Mouse (Mus musculus): ENCODE data around the gene Zscan5b.
"Not testable (repeated sequence)": the region's sequence is repeated elsewhere in the genome, so short reads cannot be mapped to it uniquely, and the experiment has no call there.

Gene Zscan5b

DNA sequence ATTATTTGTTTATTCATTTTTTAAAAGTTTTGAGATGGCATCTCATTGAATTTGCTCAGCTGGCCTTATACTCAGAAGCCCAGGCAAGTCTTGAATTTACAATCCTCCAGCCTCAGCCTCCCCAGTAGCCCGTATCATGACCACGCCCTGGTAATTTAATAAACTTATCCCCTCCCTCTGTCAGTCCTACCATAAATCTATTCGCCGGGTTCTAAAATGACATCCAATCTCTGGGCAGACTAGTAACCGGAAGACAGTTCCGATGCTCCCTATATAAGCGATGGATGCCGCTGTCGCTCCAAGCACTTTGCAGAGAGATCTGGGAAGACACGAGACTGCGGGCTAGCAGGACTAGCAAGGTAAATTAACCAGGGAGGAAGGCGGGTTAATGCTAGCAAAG is at the start of gene Zscan5b:
Gene Zscan5b (plus strand): TSS at position 301 of the 400 bp plus-strand sequence.
- no peak for DNase-seq (ENCODE audit: low spot score)

DNA sequence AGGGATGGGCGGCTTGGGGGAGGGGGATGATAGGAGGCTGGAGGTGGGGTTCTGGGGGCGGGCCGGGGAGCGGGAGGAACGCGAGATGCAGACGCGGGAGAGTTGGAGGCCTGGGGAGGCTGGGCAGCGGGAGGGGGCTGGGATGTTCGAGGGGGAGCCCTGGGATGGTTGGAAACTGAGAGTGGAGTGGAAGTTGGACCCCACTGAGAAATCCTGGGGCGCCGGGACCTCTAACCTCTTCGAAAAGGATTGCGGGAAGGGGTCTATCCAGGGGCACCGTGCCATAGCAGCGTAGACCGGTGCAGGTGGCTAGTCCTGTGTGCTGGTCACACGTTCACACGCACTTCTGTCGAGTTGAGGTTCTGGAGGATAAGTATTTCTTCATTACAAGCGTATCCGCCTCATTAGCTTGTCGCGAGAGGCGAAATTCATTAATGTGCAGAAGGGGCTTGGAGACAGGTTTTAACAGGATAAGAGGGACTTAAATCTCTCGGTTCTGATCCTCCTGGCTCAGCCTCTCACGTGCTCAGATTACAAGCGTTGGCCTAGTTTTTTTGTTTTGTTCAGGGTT is 49.3 kb upstream of the Zscan5b start:
- DNase-seq (ENCODE audit: low spot score), result peak; percentile 16

DNA sequence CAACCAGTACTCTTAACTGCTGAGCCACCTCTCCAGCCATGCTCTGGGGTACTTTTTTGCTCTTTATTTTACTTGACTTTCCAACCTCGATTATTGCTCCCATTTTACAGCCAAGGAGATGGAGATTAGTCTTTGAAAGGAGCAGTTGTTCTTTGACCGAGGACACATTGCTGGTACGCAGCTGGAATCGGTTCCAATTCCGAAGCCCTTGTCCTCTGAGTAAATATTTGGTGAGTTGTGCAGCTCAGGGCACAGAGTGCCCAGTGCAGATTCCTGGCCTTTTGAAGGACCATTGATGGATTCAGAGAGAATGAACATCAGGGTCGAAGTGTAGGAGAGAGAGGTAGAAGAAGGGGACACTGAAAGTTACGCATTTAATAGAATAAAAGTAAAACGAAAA is 48.2 kb upstream of the Zscan5b start:
- DNase-seq (ENCODE audit: low spot score), result no peak

DNA sequence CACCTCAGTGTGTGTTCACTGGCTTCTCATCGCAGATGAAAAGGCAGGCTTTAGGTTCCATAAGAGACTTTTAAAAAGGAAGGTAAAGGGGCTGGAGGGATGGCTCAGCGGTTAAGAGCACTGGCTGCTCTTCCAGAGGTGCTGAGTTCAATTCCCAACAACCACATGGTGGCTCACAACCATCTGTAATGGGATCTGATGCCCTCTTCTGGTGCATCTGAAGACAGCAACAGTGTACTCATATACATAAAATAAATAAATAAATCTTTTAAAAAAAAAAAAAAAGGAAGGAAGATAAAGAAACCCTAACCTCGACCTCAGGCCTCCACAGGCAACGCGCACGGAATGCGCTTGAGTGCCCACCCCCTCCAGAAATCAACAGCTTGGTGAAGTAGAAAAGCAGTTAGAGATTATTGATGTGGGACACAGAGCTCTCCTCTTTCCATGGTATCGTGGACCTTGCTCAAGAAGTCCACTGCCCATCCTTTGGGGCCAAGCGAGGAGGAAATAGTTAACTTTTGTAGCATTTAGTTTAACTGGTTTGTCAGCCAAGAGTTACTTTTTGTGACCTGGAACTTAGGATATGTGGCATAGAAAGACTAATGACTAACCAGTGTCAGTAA is 47.6 kb upstream of the Zscan5b start:
- DNase-seq (ENCODE audit: low spot score), result not testable (repeated sequence)

DNA sequence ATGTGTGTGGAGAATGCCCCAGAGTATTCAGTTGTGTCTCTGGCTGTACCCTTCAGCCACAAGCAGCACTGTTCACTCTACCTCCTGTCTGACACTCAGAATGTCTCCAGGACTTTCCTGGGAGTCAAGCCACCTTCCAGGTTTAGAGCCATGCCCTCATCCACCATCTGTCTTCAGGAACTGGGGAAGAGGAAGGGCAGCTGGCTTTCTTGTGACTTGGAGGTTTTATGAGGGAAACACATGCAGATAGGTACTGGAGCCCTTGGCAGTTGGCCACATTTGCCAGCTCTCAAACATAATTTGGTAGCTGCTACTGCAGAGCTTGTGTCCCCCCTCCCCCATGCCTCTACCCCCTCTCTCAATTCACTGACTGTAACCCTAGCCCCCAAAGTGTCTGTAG is 43.1 kb upstream of the Zscan5b start:
- no peak for DNase-seq (ENCODE audit: low spot score)

DNA sequence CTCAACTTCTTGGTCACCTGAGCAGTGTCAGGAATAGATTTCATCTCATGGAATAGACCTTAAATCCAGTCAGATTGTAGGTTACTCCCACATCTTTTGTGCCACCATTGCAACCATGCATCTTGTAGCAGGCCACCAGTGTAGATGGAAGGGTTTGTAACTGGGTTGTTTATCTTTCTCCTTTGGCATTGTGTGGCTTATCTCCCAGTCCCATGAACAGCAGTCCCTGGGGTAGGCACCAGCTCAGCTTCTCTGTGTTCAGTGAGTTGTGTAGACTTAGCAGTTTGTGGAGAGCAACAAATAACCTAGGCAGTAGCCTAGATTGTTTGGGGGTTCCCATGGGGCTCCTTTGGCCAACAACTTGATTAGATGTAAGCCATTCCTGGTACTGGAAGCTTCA is 39.2 kb upstream of the Zscan5b start:
- DNase-seq (ENCODE audit: low spot score), result no peak

DNA sequence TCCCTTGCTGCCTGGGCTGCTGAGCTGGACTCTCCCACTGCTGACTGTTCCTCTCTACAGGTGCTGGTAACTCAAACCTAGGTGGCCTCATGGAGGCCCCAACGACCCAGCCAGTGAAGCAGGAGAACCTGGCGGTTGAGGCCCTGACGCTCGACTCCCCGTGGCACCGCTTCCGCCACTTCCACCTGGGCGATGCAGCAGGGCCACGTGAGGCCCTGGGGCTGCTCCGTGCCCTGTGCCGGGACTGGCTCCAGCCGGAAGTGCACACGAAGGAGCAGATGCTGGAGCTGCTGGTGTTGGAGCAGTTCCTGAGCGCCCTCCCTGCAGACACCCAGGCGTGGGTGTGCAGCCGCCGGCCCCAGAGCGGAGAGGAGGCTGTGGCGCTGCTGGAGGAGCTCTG is 38.3 kb upstream of the Zscan5b start:
- DNase-seq (ENCODE audit: low spot score), result no peak

DNA sequence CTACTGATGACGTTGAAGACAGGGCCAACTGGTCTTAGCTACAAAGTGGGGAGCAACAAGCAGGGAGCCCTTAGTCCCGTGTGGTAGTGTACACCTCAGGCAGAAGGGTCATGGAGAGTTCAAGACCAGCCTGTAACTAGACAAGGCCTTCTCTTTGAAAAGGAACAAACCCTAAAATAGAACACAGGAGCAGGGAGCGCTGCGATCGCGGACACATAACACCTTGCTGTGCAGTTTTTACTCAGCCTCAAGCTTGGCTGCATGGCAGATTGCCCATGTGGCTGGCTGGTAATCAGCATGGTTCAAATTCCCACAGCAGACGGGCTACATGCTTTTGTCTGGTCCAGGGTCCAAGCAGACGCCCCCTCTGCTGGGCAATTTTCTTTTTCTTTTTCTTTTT is 37.6 kb upstream of the Zscan5b start:
- no peak for DNase-seq (ENCODE audit: low spot score)

DNA sequence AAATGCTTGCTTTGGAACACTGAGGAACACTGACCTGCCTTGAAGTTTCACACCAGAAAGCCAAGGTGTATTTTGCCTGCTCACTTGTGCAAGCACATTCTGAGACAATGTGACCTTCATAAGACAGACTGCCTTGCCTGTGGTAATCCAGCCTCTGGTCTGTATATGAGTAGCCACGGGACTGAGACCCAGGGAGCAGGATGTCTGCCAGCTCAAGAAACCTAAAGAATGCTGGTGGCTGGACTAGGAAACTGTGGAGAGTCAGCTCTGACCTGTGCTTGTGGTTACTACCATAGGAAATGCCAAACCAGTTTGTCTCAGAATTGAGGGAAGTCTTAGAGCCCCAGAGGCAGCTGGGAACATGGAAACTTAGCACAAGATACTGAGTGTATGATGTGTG is 36.7 kb upstream of the Zscan5b start:
- no peak for DNase-seq (ENCODE audit: low spot score)

DNA sequence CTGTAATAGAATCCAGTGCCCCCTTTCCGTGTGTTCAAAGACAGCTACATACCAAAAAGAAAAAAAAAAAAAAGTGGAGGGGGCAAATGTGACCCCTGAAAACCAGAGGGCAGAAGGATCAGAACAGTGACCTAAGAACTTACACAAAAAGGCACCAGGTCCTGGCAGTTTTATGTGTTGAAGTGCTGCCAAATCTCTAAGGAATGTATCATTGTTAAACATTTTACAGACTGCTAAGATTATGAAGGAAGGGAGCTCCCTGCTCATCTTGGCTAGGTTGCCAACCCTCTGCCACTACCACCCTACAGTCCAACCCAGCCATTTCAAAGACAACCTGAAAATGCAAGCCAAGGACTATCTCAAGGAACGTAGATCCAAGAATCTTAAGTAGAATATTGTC is 35.9 kb upstream of the Zscan5b start:
- no peak for DNase-seq (ENCODE audit: low spot score)

DNA sequence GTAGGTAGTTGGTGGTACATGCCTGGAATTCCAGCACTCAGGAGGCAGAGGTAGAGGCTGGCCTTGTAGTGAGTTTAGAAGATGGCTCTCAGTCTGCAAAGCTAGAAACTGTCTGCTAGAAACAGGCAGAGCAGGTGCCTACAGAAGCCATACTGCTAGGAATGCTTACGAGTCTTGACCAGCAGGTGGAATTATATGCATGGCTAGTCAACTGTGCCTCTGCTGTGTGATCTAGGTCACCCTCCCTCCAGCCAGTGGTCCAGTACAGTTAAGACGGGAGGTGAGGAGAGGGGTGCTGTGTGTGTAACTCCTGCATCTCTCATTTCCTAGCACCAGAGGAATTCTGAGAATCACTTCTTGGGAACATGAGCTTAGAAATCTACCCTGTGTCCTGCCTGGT is 35.3 kb upstream of the Zscan5b start:
- no peak for DNase-seq (ENCODE audit: low spot score)

DNA sequence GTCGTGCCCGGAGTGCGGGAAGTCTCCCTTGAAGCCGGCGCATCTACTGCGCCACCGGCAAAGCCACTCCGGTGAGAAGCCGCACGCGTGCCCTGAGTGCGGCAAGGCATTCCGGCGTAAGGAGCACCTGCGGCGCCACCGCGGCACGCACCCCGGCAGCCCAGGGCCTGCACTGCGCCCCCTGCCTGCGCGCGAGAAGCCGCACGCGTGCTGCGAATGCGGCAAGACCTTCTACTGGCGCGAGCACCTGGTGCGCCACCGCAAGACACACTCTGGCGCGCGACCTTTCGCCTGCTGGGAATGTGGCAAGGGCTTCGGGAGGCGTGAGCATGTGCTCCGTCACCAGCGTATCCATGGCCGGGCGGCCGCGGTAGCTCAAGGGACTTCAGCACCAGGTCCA is 32.5 kb upstream of the Zscan5b start:
- no peak for DNase-seq (ENCODE audit: low spot score)

DNA sequence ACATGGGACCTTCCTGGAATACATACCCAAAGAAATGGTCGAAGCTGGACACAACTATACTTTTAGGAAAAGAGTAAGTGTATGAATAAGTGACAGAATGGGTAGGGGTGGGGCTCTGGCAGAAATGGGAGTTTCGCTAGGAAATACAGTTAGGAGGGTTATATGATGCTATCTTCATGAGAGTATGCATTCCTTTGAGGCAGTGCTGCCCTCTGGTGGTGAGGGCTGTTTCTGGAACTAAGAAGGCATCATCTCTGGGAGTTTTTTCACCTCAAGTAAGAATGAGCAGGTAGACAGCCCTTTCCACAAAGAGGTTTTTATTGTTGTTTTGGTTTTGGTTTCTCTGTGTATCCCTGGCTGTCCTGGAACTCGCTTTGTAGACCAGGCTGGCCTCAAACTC is 30.7 kb upstream of the Zscan5b start:
- peak; percentile 28 for DNase-seq (ENCODE audit: low spot score)

DNA sequence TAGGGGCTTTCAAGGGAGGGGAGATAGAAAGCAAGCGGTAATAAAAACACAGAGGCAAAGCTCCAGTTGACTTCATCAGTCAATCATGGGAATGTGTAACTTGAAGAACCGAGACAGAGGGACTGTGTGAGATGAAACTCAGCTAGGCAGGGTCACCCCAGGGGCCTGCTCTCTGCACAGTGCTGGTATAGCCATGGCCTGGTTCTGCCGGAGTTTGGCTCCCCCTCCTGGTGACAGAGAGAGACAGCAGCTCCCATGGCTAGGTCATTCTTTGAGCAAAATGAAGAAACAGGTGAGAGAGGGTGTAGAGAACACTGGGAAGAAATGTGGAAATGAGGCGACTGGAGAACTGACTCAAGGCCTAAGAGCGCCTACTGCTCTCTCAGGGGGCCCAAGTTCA is 27.9 kb upstream of the Zscan5b start:
- no peak for DNase-seq (ENCODE audit: low spot score)

DNA sequence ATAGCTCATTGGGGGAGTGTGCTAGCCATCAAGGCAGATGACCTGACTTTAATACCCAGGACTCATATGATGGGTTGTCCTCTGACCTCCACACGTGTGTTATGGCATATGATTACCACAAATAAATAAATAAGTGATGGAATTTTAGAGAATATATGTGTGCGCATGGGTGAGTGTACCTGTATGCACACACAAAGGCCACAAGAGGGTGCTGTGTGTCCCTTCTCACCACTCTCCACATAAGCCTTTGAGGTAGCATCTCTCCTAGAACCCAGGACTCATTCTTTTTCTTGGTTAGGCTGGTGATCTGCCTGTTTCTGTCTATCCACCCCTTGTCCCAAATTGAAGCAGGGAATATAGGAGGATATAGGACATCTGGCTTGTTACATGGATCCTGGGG is 26.3 kb upstream of the Zscan5b start:
- no peak for DNase-seq (ENCODE audit: low spot score)

DNA sequence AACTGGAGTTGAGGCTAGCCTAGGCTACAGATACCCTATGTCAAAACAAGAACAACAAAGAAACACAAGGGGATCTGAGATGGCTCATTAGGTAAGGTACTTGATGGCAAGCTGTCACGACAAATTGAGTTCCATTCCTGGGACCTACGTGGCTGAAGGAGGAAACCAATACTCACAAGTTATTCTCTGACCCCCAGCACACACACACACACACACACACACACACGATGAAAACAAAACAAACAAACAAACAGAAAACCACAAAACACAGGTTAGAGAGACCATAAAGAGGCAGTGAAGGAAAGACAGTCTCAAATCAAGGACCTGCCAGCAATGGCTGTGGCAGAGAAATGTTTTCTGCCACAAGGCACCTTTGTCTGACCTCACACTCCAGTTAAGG is 25.3 kb upstream of the Zscan5b start, which contains the start of gene Galp:
Gene Galp (plus strand): TSS at position 301 of the 400 bp plus-strand sequence.
- no peak for DNase-seq (ENCODE audit: low spot score)

DNA sequence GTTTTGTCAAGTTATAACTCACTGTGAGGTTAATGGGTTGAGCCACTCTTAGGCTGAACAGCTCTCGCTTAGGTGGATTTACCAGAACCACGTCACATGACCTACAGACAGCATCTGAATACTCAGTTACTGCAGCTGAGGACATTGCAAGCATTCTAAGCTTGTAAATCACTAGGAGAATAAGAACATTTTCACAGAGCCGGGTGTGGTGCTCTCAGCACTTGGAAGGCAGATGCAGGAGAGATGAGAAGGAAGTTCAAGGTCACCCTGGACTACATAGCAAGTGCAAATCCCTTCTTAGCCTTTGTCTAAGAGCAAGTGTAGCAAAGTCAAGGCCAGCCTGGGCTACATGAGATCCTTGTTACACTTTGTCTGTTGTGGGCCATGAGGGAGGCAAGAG is 17.9 kb upstream of the Zscan5b start:
- DNase-seq (ENCODE audit: low spot score), result no peak

DNA sequence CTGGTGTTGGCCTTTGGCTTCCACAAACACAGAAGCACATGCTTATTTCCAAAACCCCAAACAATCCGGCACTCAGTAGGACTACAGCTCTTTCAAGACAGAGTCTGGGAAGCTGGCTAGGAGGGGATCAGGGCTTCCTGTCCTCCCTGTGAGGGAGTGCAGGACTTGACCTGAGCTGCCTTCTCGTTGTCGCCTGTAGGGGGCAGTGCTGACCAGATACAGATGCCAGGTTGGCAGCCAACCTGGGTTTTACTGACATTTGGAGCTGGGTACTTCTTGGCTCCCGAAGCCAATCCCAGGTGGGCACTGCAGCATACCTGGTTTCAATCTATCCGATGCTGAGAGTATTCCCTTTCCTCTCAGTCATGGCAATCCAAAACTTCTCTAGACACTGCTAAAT is 8.9 kb upstream of the Zscan5b start:
- DNase-seq (ENCODE audit: low spot score), result no peak

DNA sequence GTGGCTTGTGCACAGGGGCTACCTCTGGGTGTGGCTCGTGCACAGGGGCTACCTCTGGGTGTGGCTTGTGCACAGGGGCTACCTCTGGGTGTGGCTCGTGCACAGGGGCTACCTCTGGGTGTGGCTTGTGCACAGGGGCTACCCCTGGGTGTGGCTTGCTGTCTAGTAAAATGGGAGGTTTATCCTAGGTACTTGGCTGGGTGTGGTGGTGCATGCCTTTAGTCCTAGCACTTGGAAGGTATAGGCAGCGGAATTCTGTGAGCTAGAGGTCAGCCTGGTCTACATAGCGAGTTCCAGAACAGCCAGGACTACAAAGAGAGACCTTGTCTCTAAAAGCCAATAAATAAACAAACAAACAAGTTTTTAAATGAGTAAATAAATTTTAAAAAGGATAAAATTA is 7.4 kb upstream of the Zscan5b start:
- not testable (repeated sequence) for DNase-seq (ENCODE audit: low spot score)

DNA sequence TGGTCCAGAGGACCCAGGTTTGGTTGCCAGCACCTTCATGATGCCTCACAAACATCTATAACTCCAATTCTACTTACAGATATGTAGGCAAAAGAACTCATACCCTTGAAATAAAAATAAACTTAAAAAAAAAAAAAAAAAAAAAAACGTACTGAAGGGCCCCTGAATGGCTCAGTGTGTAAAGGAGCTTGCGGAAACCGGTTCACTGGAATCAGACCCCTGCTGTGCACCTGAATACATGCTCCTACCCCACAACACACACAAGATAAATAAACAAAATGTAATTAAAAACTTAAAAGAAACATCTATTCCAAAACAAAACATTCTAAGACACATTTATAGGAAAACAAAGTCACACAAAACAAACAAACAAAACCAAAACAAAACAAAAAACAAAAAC is 1.9 kb upstream of the Zscan5b start:
- no peak for DNase-seq (ENCODE audit: low spot score)

DNA sequence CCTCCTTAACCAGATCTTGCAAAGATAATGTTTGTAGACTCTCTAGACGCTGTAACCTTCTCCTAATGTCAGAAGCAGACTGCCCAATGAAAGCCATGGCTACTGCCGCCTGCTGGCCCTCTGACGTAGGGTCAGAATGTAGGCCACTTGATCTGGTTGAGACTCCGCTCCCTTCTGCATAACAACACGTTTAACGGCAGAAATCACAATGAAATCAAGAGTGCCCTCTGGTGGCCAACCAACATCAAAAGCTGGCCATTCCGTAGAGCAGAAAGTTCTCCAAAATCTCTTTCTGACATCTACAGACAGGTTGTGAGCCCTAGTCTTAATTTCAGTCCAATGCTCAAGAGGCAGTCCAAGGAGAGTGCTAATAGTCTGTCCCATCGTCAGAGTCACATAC is 6.4 kb downstream of the Zscan5b start:
- not testable (repeated sequence) for DNase-seq (ENCODE audit: low spot score)

DNA sequence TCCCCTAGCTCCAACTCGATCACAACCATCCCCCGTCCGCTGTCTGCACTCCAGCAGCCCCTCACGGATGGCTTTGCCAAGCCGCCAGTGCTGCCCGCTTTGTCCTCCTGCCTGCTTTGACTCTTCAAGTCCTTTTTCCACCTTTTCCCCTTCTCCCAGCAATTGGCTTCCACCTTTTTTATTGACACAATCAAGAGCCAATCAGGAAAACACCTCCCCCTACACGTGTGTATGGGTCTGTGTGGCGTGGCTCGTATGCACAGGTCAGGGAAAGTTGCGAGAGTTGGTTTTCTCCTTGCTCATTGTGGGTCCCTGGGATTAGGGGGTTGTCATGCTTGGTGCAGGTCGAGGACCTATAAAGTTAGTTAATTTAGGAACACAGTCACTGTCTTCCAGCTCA is 17.7 kb downstream of the Zscan5b start:
- DNase-seq (ENCODE audit: low spot score), result no peak

DNA sequence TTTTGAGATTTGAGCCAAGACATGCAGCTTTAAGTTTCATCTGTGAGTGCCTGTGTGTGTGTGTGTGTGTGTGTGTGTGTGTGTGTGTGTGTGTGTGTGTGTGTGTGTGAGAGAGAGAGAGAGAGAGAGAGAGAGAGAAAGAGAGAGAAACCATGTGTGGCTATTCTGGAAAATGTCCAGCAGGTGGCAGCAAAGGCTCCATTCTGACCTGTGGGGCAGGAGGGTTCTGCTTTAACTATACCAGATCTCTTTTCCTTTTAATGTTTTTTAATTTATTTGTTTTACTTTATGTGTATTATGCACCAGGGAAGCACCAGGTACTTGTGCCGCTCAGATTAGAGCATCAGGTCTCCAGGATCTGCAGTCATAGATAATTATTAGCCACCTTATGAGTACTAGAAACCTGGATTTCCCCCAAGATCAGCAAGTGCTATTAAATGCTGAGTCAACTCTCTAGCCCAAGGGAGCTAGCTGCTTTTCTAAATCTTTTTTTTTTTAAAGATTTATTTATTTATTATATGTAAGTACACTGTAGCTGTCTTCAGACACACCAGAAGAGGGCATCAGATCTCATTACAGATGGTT is 18.9 kb downstream of the Zscan5b start:
- DNase-seq (ENCODE audit: low spot score), result not testable (repeated sequence)
